Mouse (Mus musculus): ENCODE data around the gene Gm40193. TPM values are rescaled to one million over a fixed set of nuclear protein-coding genes. Genes with fewer than 3 reads are reported as not detected.

Gene Gm40193
- polyA plus RNA-seq, 2 experiments from 2014 or later = not detected

DNA sequence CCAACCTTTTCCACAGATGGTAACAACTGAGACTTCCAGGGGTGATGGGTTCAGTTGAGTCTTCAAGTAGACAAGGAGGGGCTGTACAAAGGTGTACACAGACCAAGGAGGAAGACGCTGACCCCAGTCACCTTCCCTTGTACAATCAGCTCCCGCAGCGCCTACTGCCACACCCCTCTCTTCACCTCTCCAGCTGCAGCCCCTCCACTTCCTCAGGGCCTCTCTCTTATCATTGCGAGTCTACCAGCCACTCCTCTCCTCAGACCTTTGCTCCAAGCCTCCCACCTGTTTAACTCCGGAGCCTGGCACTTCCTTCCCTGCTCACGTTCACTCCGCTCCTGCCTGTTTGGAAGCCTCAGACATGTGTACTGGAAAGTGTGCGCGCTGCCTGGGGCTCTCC lies 27.8 kb downstream of the Gm40193 start, which contains the start of gene Tm4sf5:
Gene Tm4sf5 (plus strand): TSS at position 275 of the 400 bp plus-strand sequence.
- ATAC-seq = no peak

DNA sequence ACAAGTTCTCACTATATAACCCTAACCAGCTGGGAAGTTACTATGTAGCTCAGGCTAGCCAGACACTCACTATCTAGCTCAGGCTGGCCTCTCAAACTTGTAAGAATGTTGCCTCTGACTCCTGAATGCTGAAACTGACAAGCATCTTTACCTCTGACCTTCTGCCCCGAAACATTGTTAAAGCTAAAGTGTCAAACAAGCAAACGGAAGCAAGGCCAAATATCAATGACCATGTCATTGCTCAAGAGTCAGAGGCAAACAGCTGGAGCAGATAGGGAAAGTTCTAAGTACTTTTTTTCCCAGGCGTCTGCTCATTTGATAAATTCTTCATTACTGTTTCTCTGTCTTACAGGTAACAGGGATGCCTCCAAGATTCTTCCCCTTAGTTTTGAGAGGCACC lies 30.7 kb downstream of the Gm40193 start:
- ATAC-seq = no peak

DNA sequence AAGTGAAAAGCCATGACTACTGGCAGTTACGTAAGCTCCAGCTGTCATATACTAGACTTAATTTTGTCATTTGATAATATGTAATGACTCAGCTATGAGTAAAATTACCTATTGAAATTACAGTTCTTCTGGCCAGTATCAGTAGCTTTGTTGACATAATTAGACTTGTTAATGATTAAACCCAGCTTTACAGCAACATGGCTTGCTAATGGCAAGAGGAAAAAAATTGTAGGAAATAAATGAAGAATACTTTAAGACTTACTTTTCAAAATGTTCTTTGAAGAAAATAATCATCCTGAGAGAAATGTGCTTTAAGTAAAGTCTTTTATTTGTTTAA lies 32.3 kb downstream of the Gm40193 start:
- no peak for ATAC-seq

DNA sequence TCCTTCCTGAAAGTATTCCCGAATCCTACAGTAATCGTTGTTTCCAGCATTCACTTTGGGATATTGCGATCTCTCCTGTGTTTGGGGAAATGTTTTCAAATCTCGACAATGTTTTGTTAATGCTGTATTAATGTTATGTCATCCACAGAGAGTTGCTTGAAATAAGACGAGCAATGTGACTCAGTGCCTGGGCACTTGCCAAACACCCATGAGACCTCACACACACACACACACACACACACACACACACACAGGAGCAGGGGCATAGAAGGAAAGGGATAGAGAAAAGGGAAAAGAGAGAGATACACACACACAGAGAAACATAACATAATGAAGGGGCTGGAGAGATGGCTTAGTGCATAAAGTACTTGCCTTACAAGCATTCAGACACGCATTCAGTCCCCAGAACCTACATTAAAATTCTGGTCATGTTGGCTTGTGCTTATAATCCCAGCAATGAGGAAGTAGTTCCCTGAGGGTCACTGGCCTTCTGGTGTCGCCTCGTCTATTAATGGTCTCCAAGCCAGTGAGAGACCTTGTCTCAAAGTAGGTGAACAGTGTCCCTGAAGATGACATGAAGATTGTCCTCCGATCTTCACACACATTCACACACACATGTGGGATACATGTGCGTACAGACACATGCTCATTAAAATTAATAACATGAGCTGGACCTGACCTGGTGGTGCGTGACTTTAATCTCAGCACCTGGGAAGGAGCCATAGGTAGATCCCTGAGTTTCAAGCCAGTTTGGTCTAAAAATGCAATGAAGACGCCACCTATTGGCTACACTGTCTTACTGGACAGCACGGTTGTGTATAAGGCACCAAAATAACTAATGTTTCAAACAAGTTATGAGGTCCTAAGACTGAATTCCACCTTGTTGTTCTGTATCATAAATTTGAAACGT lies 32.9 kb downstream of the Gm40193 start:
- ATAC-seq = no peak

DNA sequence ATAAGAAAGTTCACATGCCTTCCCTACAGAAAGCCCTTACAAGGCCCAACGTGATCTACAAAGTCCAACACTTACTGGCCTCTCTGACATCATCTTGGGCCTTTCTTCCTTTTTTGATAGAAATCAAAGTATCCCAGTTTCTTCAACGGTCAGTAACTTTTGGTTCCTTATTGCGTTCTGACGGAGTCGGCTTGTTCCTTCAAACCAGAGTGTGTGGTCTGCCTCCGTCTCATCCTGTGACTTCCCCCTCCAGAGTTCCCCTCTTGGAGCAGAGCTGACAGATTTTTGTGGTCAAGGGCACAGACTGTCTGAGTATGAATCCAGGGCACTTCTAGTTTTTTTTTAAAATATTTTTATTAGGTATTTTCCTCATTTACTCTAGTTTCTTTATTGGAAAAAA lies 43.1 kb downstream of the Gm40193 start:
- ATAC-seq = no peak

DNA sequence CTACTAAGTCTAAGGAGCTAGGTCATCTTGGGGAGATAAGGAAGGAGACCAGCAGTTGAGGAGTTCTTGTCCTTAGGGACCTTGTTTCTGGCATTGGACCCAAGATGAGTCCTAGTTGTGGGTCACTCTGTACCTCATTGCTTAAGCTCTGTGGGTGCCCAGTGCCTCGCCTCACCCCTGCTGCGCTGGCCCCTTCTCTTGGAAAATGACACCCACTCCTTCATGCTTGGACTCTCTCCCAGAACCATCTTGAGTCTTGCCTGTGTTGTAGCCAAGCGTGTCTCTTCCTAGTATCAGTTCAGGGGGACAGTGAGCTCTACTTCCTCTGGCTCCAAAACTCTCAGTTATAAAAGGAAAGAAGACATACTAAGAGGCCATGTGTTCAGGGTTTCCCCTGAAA lies 43.6 kb downstream of the Gm40193 start:
- ATAC-seq = no peak

DNA sequence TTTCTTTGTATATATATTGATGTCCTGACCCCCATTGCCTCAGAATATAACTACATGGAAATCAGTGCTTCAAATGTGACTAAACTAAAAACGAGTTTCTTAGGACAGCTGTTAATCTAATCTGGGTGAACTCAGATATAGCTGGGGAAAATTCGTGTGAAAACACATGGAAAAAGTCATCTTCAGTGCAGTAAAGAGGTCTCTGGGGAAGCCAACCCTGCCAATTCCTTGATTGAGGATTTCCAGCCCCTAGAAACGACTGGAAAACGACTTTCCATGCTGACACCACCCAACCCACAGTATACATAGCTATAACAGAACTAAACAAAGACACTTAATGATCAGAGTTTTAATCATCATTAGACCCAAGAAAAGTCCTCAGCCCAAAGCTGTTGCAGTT lies 44.9 kb downstream of the Gm40193 start:
- ATAC-seq = no peak

DNA sequence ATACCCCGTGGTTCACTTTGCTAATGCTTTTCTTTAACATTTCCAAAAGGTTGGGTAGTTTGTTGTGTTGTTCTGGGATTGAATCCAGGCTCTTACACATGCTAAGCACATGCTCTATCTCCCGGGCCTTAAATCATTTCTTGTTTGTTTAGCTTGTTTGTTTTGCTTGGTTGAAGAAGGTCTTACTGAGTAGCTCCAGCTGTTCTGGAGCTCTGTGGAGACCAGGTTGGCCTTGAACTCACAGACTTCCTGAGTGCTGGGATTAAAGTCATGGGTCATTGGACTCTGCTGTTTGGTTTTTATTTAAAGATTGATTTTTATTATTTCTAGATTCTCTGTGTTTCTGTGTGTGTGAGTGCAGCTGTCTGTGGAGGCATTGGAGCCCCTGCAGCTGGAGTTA lies 47.2 kb downstream of the Gm40193 start:
- ATAC-seq = no peak

Other genes with a start within 250 kb of the Gm40193 start
- not detected for gene Alox12e, start 210.3 kb downstream of the Gm40193 start, polyA plus RNA-seq (2017; shearing (Covaris generic))
- under 1 TPM in 1 of 2 experiments, not detected in 1; 0.51 TPM for gene Alox15, start 180.9 kb downstream of the Gm40193 start, polyA plus RNA-seq (2017; shearing (Covaris generic))
- 1 to 10 TPM; 6.5 to 8.1 TPM for gene Pelp1, start 122.9 kb downstream of the Gm40193 start, polyA plus RNA-seq (2017; shearing (Covaris generic))
- 100 to 1,000 TPM in 1 of 2 experiments, 10 to 100 TPM in 1; 99.3 to 129 TPM for gene Arrb2, start 100.3 kb downstream of the Gm40193 start, polyA plus RNA-seq (2017; shearing (Covaris generic))
- gene Med11, start 81.0 kb downstream of the Gm40193 start, polyA plus RNA-seq (2017; shearing (Covaris generic)) = 10 to 100 TPM; 86.3 to 91.9 TPM
- not detected for gene Zmynd15, start 73.5 kb downstream of the Gm40193 start, polyA plus RNA-seq (2017; shearing (Covaris generic))
- gene Cxcl16, start 73.0 kb downstream of the Gm40193 start, polyA plus RNA-seq (2017; shearing (Covaris generic)) = under 1 TPM in 1 of 2 experiments, not detected in 1; 0.36 TPM
- gene Tm4sf5, start 27.7 kb downstream of the Gm40193 start, polyA plus RNA-seq (2017; shearing (Covaris generic)) = 1 to 10 TPM; 1.5 to 3.7 TPM
- gene Vmo1, start 18.3 kb downstream of the Gm40193 start, polyA plus RNA-seq (2017; shearing (Covaris generic)) = not detected
- not detected for gene Gltpd2, start 13.7 kb downstream of the Gm40193 start, polyA plus RNA-seq (2017; shearing (Covaris generic))
- 100 to 1,000 TPM; 353 to 460 TPM for gene Psmb6, start 7.6 kb downstream of the Gm40193 start, polyA plus RNA-seq (2017; shearing (Covaris generic))
- gene Pld2, start 7.1 kb upstream of the Gm40193 start, polyA plus RNA-seq (2017; shearing (Covaris generic)) = 1 to 10 TPM; 1.2 to 1.8 TPM
- 1 to 10 TPM; 6.7 to 8.8 TPM for gene Mink1, start 29.9 kb upstream of the Gm40193 start, polyA plus RNA-seq (2017; shearing (Covaris generic))
- not detected for gene 4930544D05Rik, start 82.9 kb upstream of the Gm40193 start, polyA plus RNA-seq (2017; shearing (Covaris generic))
- gene Chrne, start 86.3 kb upstream of the Gm40193 start, polyA plus RNA-seq (2017; shearing (Covaris generic)) = 1 to 10 TPM; 1.3 to 1.4 TPM
- gene Gp1ba, start 106.2 kb upstream of the Gm40193 start, polyA plus RNA-seq (2017; shearing (Covaris generic)) = under 1 TPM; 0.17 to 0.52 TPM
- gene Rnf167, start 114.3 kb upstream of the Gm40193 start, polyA plus RNA-seq (2017; shearing (Covaris generic)) = 100 to 1,000 TPM; 281 to 288 TPM
- 100 to 1,000 TPM in 1 of 2 experiments, 10 to 100 TPM in 1; 80.4 to 124 TPM for gene Slc25a11, start 114.5 kb upstream of the Gm40193 start, polyA plus RNA-seq (2017; shearing (Covaris generic))
- 1,000 to 10,000 TPM; 3,856 to 4,120 TPM for gene Pfn1, start 121.7 kb upstream of the Gm40193 start, polyA plus RNA-seq (2017; shearing (Covaris generic))
- 10 to 100 TPM; 20.9 to 21.4 TPM for gene Eno3, start 124.3 kb upstream of the Gm40193 start, polyA plus RNA-seq (2017; shearing (Covaris generic))
- 100 to 1,000 TPM; 126 to 150 TPM for gene Spag7, start 136.5 kb upstream of the Gm40193 start, polyA plus RNA-seq (2017; shearing (Covaris generic))
- gene Camta2, start 155.2 kb upstream of the Gm40193 start, polyA plus RNA-seq (2017; shearing (Covaris generic)) = 10 to 100 TPM; 11.3 to 14.0 TPM
- under 1 TPM in 1 of 2 experiments, not detected in 1; 0.63 TPM for gene Inca1, start 167.2 kb upstream of the Gm40193 start, polyA plus RNA-seq (2017; shearing (Covaris generic))
- gene Kif1c, start 167.6 kb upstream of the Gm40193 start, polyA plus RNA-seq (2017; shearing (Covaris generic)) = 1 to 10 TPM; 1.5 TPM
- gene Zfp3, start 231.3 kb upstream of the Gm40193 start, polyA plus RNA-seq (2017; shearing (Covaris generic)) = 1 to 10 TPM; 3.9 to 5.4 TPM